Mouse (Mus musculus): ENCODE results near the gene Rad54l.

Gene Rad54l

DNA sequence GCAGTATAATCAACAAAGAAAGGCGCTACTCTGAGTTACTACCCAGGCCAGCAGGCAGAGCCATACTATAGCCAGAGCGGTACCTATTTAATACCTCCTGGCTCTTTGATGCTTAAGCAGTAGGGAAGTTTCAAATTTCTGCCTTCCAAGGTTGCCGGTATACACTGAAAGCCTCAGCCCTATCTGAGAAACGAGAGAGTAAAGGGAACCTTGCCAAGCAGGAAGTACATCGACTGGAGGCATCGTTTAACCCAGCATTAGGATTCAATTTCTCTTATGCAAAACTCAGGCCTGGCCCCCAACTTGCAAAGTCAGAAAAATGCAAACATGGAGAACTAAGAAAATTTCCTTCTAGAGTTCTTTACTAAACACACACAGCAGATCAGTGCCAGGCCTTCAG, 53.4 kb downstream of the Rad54l start:
- DNase-seq, result no peak

DNA sequence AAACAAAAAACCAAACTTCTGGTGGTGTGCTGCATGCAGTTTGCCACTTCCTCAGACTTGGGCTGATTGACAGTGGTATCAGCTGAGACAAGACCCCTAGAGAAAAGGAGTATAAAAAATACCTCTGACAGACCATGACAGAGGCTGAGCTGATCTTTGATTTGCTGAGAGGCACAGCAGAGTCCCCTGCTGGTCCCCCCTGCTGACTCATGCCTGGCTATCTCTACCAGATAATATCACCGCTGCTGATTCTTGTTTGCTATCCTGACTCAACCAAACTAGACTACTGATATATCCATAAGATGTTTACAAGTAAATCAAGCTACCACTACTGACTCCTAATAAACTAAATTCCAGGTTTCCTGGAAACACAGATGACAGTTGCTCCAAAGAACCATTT, 59.6 kb downstream of the Rad54l start:
- no peak for DNase-seq

DNA sequence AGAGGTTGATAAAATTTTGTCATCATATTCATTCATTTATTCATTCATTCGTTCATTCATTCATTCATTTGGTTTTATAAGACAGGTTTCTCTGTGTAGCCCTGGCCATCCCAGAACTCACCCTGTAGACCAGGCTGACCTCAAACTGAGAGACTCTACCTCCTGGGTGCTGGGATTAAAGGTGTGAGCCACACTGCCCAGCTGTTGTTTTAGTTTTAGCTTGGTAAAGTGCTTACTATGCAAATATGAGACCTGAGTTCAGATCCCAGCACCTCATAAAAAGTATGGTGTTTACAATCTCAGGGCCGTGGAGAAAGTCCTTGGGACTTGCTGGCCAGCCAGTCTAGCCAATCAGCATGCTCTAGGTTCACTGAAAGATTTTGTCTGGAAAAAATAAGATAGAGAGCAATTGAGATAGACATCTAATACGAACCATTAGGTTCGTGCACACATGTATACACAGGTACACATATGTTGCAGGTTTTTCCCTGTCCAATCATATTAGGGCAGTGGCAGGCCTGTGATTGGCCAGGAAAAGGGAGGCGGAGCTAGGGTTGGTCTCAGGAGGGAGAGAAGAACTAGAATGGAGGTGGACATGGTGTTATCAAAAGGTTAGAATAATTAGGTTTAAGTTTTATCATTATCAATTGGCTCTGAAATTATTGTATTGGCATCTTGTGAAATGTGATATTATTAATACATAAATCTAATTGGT, 64.3 kb downstream of the Rad54l start:
- no peak for DNase-seq

DNA sequence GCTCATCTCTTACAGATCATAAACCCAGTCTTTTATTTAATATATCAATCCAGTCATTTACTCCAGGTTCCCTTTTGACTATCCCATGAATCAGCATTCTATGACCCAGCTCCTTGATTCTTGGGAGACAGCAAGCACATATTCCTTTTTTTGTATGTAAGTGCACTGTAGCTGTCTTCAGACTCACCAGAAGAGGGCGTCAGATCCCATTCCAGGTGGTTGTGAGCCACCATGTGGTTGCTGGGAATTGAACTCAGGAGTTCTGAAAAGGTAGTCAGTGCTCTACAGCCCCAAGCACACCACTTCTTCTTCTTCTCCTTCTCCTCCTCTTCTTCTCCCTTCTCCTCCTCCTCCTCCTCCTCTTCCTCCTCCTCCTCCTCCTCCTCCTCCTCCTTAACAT, 65.9 kb downstream of the Rad54l start:
- no peak for DNase-seq

GRCm38 (mm10) chr4:116053399-116053961, 70.0 kb downstream of the Rad54l start, which contains the start of gene Nsun4:
TSS of gene Nsun4 (minus strand) at chr4:116053876.
- DNase-seq, result peak; percentile 95

DNA sequence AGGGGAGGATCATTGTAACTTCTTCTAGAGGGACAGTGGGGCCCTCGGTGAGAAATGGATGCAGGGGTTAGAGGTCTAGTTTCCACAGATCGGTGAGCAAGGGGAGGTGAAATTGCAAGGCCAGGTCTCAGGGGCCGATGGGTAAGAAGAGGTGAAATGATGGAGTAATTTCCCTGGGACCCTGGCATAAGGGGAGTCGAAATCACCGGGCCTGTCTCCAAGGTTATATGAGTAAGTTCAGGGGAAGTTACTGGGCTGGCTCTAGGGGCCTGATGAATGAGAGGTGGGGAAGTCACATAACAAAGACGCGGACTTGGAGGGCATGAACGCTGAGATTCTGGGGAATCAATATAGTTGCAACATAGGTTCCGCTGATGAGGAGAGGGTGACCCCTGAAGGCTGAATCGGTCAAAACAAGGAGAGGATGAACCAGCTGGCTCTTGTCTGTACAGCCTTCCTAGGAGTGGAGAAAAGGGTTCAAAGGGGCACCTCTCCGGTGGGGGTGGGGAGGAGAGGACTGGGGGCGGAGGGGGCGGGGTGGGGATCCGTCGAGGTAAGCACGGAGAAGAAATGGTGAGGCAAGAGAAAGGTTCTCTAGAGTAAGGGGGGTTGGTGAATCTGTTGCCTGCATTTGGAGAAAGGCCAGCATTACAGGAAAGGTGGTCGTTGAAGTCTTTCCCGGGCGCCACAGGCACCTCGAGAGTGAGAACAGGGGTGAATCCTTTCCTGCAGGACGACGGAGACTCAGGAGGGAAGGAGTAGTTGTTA, 70.8 kb downstream of the Rad54l start:
- peak; percentile 65 for DNase-seq

GRCm38 (mm10) chr4:116049211-116049610, 74.3 kb downstream of the Rad54l start:
- no peak for DNase-seq

- DNase-seq, result no peak
Measured at GRCm38 (mm10) chr4:116048130-116048920, 75.2 kb downstream of the Rad54l start.

DNA sequence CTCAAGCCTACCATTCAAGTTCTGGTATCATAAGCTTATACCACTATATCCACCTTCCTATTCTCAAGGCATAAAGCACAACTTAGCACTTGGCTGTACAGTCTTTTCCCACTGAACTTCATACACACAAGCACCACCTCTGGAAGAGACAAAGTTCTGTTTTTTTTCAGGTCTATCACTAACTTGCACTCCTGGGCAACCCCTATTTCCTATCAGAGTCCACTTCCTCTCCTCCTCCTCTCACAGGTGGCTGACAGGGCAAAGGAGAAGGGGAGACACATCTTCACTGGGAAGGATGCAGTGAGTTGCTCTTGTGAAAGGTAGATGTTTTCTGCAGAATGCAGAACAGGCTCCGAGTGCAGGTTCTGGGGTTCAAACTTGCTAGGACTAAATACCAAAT, 75.8 kb downstream of the Rad54l start:
- no peak for DNase-seq

DNA sequence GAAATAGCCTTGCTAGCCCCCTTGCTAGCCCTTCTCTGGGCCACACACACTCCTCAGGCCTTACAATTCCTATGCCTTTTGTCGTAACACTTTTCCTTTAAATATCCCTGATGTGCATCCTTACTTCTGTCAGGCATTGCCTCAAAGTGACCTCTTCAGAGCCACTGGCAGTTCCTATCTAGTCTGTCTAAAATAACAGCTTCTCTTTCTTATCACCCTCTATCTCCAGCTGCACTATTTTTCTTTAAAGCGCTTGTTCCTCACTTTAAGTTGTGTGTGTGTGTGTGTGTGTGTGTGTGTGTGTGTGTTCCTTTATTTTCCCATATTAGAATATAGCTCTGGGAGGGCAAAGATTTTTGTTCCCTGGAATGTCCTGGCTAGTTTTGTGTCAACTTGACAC, 76.9 kb downstream of the Rad54l start:
- no peak for DNase-seq

All from embryo, embryonic 11 days (tissue).